Mouse (Mus musculus): ENCODE measurements around the gene Dmwd. TPM values are rescaled to one million over a fixed set of nuclear protein-coding genes. Genes with fewer than 3 reads are reported as not detected.
"Not testable (repeated sequence)": the region's sequence is repeated elsewhere in the genome, so short reads cannot be mapped to it uniquely, and the experiment has no call there.

Gene Dmwd
- total RNA-seq, 4 experiments from 2014 or later, result 34.9 to 41.8 (median 39.9) TPM

DNA sequence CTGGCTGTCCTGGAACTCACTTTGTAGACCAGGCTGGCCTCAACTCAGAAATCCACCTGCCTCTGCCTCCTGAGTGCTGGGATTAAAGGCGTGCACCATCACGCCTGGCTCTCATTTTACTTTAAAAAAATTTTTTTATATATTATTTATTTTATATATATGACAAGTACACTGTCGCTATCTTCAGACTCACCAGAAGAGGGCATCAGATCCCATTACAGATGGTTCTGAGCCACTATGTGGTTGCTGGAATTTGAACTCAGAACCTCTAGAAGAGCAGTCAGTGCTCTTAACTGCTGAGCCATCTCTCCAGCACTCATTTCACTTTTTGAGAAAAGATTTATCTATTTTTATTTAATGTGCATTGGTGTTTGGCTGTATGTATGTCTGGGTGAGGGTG is 5.0 kb upstream of the Dmwd start:
- DNase-seq (ENCODE audit: low spot score in 2 of 2), result not testable (repeated sequence)

DNA sequence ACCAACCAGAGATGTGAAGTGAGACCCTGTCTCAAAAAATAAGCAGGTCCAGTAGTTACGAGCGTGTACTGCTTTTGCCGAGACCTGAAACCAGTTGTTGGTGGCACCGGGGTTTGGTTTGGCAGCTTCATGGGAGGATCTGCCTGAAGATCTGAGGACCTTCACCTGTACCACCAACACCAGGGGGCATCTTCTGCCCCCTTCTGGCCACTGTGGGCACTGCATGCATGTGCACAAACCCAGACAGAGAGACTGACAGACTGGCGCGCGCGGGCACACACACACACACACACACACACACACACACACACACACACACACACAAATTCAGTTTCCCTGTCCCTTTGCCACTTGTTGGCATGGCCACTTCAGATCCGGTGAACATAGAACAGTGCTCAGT is 2.5 kb upstream of the Dmwd start:
- no peak for DNase-seq (ENCODE audit: low spot score in 2 of 2)

GRCm38 (mm10) chr7:19074494-19074893 is 1.5 kb upstream of the Dmwd start:
- no peak for DNase-seq (ENCODE audit: low spot score in 2 of 2)

DNA sequence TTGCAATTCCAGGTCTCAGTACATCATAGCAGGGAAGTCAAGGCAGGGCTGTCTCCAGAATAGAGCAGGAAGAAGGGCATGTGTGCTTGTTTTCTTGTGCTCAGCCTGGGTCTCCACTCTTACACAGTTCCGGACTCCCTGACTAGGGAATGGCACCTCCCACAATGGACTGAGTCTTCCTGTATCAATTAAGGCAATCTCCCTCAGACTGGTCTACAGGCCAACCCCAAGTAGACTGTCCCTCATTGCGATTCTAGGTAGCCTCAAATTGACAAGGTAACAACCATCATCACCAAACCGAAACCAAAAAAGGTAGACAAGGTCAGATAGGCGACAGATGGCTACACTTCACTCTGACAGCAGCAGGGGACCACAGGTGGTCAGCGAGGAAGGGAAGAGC is 796 bp upstream of the Dmwd start:
- DNase-seq (ENCODE audit: low spot score in 2 of 2), result no peak

- no peak for DNase-seq (ENCODE audit: low spot score in 2 of 2)
Observed at GRCm38 (mm10) chr7:19076586-19076991, 562 bp downstream of the Dmwd start.

- DNase-seq (ENCODE audit: low spot score in 2 of 2), result no peak
Observed at GRCm38 (mm10) chr7:19077761-19078160, 1.7 kb downstream of the Dmwd start.

DNA sequence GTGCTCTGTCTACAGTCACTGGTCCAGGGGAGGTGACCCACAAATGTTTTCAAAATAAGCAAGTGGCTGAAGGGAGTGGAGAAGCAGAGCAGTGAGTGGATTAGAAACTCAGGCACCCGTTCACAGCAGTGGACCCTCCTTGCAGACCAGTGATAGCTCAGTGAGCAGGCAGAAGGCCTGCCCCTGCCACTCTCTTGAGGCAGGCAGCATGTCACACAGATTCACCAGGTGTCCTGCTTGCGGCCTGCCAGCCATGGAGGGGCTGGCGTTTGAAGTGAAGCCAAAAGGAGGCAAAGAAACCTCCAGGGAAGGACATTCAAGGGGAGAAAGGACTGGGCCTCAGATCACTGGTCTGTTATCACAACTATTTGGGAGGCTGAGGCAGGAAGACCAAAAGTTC is 2.7 kb downstream of the Dmwd start:
- DNase-seq (ENCODE audit: low spot score in 2 of 2), result no peak

GRCm38 (mm10) chr7:19080451-19080950 is 4.5 kb downstream of the Dmwd start:
- DNase-seq (ENCODE audit: low spot score in 2 of 2), result no peak

- DNase-seq (ENCODE audit: low spot score in 2 of 2), result no peak
Observed at GRCm38 (mm10) chr7:19082171-19082570, 6.1 kb downstream of the Dmwd start.

DNA sequence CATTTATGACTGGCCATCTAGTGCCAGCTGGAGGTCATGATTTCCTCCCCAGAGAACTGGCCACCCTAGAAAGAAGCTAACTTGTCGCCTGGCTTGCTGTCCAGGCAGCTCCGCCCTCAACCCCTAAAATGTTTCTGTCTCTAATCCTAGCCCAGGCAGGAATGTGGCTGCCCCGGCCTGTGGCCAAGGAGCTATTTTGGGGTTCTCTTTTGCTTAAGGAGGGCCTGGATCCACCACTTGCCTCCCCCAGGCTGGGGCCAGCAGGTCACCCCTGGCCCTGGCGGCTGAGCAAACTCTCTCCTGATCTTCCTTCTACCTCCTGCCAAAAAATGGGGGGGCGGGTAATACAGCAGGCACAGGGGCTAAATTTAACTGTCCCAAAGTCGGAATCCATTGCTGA is 7.1 kb downstream of the Dmwd start:
- DNase-seq (ENCODE audit: low spot score in 2 of 2), result peak; percentile 86 to 93

- peak; percentile 39 to 54 for DNase-seq (ENCODE audit: low spot score in 2 of 2)
Observed at GRCm38 (mm10) chr7:19083701-19084100, 7.7 kb downstream of the Dmwd start, which contains the start of gene Dmpk. Dmpk (plus strand) TSS chr7:19083849.

DNA sequence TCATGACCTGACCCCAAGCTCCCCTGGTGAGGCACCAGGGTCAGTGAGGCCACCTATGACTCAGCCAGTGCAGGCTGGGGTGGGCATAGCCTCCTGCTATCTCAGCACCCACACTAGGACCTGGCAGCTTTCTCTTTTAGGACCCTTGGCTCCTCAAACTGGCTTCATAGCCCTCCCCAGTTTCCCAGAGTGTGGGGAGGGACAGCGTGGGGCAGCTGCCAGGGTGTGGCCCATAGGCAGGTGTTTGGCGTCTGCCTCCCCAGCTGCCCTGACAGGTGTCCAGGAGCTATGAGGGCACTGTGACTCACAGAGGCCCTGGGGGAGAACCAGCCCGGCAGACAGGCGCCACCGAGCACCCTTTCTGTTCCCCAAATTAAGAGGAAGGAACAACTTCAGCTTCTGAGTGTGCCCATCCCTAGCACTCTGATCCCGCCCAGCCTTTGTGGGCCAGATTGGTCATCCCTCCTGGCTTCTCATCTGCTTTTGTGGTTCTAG is 8.3 kb downstream of the Dmwd start:
- peak; percentile 69 to 81 for DNase-seq (ENCODE audit: low spot score in 2 of 2)

DNA sequence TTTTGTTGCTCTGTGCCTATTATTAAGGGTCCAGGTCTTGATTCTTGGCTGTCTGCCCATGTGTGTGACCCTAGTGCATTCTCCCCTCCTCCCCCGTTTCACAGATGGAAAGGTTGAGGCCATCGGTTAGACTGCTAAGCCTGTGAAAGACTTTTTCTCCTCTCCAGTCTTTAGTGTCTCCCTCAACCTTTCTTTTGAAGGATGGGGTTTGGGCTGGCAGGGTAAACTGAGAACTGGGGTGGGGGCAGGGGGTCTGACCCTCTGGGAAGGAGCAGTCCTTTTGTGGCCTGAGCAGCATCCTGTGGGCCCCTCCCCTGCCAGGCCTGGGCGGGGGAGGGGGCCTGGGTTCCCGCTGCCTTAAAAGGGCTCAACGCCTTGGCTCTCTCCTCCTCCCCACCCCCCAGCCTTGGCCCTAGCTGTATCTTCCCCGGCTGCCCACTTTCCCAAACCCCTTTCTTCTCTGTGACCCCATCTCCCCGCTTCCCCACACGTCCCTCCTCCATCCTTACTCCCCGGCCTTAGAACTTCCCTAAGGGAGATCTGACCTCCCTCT is 9.0 kb downstream of the Dmwd start:
- DNase-seq (ENCODE audit: low spot score in 2 of 2), result no peak

DNA sequence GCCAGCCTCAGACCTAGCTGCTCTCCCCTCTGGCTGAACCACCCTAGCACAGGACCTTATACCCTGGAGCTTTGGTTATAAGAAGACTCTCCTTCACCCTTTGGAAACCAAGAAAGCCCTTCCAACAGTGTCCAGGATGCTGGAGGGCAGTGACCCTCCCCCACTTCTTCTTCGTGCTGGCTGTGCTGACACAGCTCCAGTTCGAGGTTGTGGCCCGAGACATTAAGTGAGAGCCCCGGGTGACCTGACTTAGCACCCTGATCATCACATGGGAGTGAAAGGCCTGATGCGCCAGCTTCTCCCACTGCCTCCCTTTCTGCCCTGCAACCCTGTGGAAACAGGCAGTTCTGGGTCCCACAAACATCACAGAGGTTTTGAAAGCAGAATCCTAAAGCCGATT is 9.5 kb downstream of the Dmwd start:
- DNase-seq (ENCODE audit: low spot score in 2 of 2), result no peak

GRCm38 (mm10) chr7:19086042-19086441 is 10.0 kb downstream of the Dmwd start:
- DNase-seq (ENCODE audit: low spot score in 2 of 2), result no peak

DNA sequence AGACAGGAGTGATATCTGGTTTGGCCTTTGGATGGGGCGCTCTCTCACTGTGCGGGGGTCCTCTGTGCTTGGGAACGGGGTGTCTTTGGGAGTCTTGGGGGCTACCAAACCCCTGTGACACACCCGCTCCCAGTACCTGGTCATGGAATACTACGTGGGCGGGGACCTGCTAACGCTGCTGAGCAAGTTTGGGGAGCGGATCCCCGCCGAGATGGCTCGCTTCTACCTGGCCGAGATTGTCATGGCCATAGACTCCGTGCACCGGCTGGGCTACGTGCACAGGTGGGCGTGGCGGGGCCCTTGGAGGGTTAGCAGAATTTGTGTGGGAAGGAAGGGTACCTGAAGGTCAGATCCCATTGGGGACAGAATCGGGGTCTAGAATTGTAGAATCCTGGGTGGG is 10.7 kb downstream of the Dmwd start:
- no peak for DNase-seq (ENCODE audit: low spot score in 2 of 2)

DNA sequence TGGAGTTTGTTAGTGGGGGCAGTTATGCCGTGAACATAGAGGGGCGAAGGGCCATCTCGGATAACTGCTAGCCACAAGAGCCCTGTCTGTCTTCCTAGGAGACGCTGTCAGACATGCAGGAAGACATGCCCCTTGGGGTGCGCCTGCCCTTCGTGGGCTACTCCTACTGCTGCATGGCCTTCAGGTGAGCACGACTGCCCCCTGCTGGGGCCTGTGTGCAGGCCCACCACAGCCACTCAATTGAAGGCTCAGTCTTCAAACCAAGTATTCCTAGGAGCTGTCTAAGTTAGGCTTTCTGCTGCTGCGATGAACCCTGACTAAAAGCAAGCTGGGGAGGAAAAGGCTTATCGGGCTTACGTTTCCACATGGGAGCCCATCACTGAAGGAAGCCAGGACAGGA is 12.8 kb downstream of the Dmwd start:
- DNase-seq (ENCODE audit: low spot score in 2 of 2), result peak; percentile 50 to 71

GRCm38 (mm10) chr7:19091913-19092312 is 15.9 kb downstream of the Dmwd start:
- no peak for DNase-seq (ENCODE audit: low spot score in 2 of 2)

DNA sequence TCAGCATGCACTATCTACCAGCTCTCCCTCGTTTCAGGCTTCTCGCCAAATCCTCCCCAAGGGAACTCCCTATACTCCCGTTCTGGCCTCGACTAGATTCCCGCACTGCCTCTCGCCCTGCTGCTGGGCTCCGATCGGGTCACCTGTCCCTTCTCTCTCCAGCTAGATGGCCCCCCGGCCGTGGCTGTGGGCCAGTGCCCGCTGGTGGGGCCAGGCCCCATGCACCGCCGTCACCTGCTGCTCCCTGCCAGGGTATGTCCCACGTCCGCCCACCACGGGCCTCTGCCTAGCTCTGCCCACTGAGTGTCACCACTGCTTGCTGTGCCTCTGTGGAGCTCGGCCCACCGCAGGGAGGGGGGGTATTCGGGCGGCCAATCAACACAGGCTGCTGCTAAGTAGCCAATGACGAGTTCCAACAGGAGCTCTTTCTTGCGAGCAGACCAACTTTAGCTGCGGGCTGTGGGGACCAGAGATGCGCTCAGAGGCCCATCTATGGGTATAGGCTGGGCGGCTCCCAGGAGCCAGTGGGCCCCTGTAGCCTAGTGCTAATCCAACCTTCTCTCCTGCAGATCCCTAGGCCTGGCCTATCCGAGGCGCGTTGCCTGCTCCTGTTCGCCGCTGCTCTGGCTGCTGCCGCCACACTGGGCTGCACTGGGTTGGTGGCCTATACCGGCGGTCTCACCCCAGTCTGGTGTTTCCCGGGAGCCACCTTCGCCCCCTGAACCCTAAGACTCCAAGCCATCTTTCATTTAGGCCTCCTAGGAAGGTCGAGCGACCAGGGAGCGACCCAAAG is 16.6 kb downstream of the Dmwd start:
- DNase-seq (ENCODE audit: low spot score in 2 of 2), result no peak

GRCm38 (mm10) chr7:19093174-19093521 is 17.1 kb downstream of the Dmwd start:
- peak; percentile 84 to 85 for DNase-seq (ENCODE audit: low spot score in 2 of 2)

DNA sequence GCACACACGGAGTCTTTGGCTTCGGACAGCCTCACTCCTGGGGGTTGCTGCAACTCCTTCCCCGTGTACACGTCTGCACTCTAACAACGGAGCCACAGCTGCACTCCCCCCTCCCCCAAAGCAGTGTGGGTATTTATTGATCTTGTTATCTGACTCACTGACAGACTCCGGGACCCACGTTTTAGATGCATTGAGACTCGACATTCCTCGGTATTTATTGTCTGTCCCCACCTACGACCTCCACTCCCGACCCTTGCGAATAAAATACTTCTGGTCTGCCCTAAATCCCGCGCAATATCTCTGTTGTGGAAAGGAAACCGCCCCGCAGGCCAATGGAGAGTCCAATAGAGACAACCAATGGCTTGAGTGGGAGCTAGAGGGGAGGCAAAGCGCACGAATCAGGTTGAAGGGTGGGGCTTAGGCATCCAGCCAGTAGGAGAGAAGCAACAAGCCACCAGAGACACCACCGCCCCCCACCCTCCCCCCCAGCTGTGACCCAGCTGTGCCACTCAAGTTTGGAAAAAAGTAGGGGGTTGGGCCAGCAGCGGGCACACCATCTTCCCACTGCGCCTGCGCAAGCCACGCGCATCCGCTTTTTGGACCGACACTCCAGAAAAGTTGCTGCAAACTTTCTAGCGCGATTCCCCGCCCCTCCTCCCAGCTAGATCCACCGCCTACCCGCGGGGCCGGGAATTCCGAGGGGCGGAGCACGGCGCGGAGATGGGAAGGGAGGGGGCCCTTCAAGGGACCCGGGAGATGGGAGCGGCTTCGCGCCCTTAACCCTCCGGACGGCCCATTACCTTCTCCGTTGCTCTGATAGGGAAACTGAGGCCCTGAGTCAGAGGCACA is 17.7 kb downstream of the Dmwd start:
- peak; percentile 86 to 91 for DNase-seq (ENCODE audit: low spot score in 2 of 2)

- no peak for DNase-seq (ENCODE audit: low spot score in 2 of 2)
Observed at GRCm38 (mm10) chr7:19094471-19094825, 18.4 kb downstream of the Dmwd start, which contains the start of gene Six5. Six5 (plus strand) TSS chr7:19094594.

Measured in gastrocnemius, adult 8-10 months (tissue).